ENCODE assay signal across 10 mouse cellular contexts in genomic region chr13:110563967-110564366, GRCm38 (mm10).
DNase-seq lines count a peak whose midpoint lies in the region; ATAC-seq lines count a peak whose summit lies in the region.
"Had no signal": no experiment of that assay in that cellular context is flagged by ENCODE, and none has a peak within 500 bp of the region (broad histone marks: within the 10 kb centered on the region; RNA-seq: fewer than 3 reads in every experiment).

No protein-coding gene starts in this region.

- peak; percentile 84 for ATAC-seq in liver, embryonic 11.5 days (replicated peaks; ENCODE audit: low FRiP score)
- ATAC-seq in frontal cortex, adult (ENCODE audit: low TSS enrichment) = no peak

- peaks cover 10% of the 10 kb centered on the region for H3K4me1 ChIP-seq in liver, embryonic 11.5 days (replicated peaks; ENCODE audit: control insufficient read depth, insufficient read depth, low read length)
- H3K4me1 ChIP-seq: neural tube, embryonic 12.5 days had no signal

- no peaks in the 10 kb centered on the region for H3K27me3 ChIP-seq in liver, embryonic 11.5 days (replicated peaks; ENCODE audit: control insufficient read depth, insufficient read depth, low read length)
- H3K27me3 ChIP-seq: neural tube, embryonic 12.5 days had no signal

- 13% methylated on average over 9 of the region's 9 CpGs for WGBS in liver, embryonic 11.5 days

- peak overlapping the region; percentile 39 for H3K4me2 ChIP-seq in liver, embryonic 11.5 days
- H3K4me2 ChIP-seq: neural tube, embryonic 12.5 days had no signal

- no peaks in the 10 kb centered on the region for H3K36me3 ChIP-seq in liver, embryonic 11.5 days (ENCODE audit: control insufficient read depth, insufficient read depth, low read length)
- H3K36me3 ChIP-seq: hindbrain, embryonic 10.5 days; neural tube, embryonic 12.5 days had no signal

- H3K9ac ChIP-seq in liver, embryonic 11.5 days (ENCODE audit: low read depth, low read length) = no peak overlapping the region
- H3K9ac ChIP-seq: neural tube, embryonic 12.5 days had no signal

- peak; percentile 44 for DNase-seq in adrenal gland, adult 2 months
- no peak for DNase-seq in adrenal gland, adult 18-20 months (ENCODE audit: low spot score in 2 of 2)
- DNase-seq in embryo, embryonic 10 days (ENCODE audit: low spot score) = peak; percentile 55
- peak; percentile 35 for DNase-seq in liver, embryonic 11.5 days (ENCODE audit: low spot score)
- DNase-seq in natural killer cell, adult 2 months (ENCODE audit: low spot score in 2 of 2) = peak; percentile 73 to 84
- no peak for DNase-seq in right cerebral cortex, adult 18-20 months
- DNase-seq in cerebellum, postnatal 4 days (ENCODE audit: low spot score in 2 of 2) = no peak

- no peak overlapping the region for H3K4me3 ChIP-seq in liver, embryonic 11.5 days (ENCODE audit: low read depth, low read length)
- H3K4me3 ChIP-seq: hindbrain, embryonic 10.5 days; neural tube, embryonic 12.5 days had no signal

- no peaks in the 10 kb centered on the region for H3K9me3 ChIP-seq in liver, embryonic 11.5 days (ENCODE audit: control insufficient read depth, low read length)
- H3K9me3 ChIP-seq: hindbrain, embryonic 10.5 days; neural tube, embryonic 12.5 days had no signal

- no peak overlapping the region for H3K27ac ChIP-seq in liver, embryonic 11.5 days (ENCODE audit: low read depth, low read length)
- H3K27ac ChIP-seq: hindbrain, embryonic 10.5 days; neural tube, embryonic 12.5 days had no signal

Comparison
In these comparisons a context has a peak if more than half of its experiments do, and no peak if none do; other contexts are left out.
1. DNase-seq: peak in adrenal gland, adult 2 months (single experiment), embryo, embryonic 10 days (single experiment), liver, embryonic 11.5 days (single experiment) and natural killer cell, adult 2 months (2 of 2); none in adrenal gland, adult 18-20 months (0 of 2), right cerebral cortex, adult 18-20 months (single experiment) and cerebellum, postnatal 4 days (0 of 2).